Mouse (Mus musculus) cortical plate, adult 2 months (tissue): Measurements from ENCODE around the gene Rora.

Source experiments
- CTCF ChIP-seq: fragments of 200-500 bp; IDR thresholded peaks from 2 replicates; pipeline ENCODE4 v1.5.1; 2011; ENCODE audit warnings: mild to moderate bottlenecking, control low read depth, low read length; ENCODE audit not compliant: insufficient read depth; ENCODE audit errors: extremely low read depth
- POLR2A ChIP-seq: fragments of 200-500 bp; IDR thresholded peaks from 2 replicates; pipeline ENCODE4 v1.6.1; 2011; ENCODE audit warnings: mild to moderate bottlenecking, low read length, control low read depth; ENCODE audit not compliant: insufficient read depth; ENCODE audit errors: extremely low read depth

DNA sequence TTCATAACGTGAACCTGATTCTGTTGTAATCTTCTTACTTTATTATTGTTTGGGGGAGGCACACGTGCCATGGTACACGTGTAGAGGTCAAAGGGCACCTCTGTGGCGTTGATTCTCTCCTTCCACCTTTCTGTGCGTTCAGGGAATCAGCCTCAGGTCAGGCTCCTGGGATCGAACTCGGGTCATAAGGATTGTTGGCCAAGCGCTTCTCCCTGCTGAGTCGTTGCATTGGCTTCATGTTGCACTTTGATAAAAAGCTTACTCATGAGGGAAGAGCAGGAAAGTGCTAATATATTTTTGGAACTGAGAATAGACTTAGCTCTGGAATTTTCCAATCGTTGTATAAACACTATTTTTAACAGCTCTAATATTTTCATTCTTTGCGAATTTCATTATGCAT is 654.4 kb downstream of the Rora start:
- TF ChIP-seq POLR2A (no peak), CTCF (no peak)
